Mouse (Mus musculus) forebrain, embryonic 14.5 days (tissue): ENCODE measurements around the gene Kalrn. TPM values are rescaled to one million over a fixed set of nuclear protein-coding genes. Genes with fewer than 3 reads are reported as not detected.

Experiments used
- ATAC-seq: fragments of 200-750 bp; cut with Nextera tagmentation; 2 replicates; pipeline ENCODE4 v1.8.0; 2017; ENCODE audit warnings: mild to moderate bottlenecking, moderate library complexity
- DNase-seq: peaks from one replicate; pipeline ENCODE4 v3.0.0-alpha.2; 2015; ENCODE audit warnings: low spot score
- H3K27ac ChIP-seq: fragments of 300-500 bp; sonication (generic); 2 replicates; pipeline ENCODE4 v1.5.1; 2014; ENCODE audit warnings: low read depth, mild to moderate bottlenecking, control low read depth, low read length, moderate library complexity
- H3K27me3 ChIP-seq: fragments of 300-500 bp; sonication (generic); replicated peaks from 2 replicates; pipeline ENCODE4 v1.6.1; 2014; ENCODE audit warnings: low read length, control low read depth, mixed read lengths; ENCODE audit not compliant: control insufficient read depth, insufficient read depth
- H3K36me3 ChIP-seq: fragments of 300-500 bp; sonication (generic); 2 replicates; pipeline ENCODE4 v1.6.1; 2014; ENCODE audit warnings: low read length, control low read depth; ENCODE audit not compliant: control insufficient read depth, insufficient read depth
- H3K4me1 ChIP-seq: fragments of 300-500 bp; sonication (generic); 2 replicates; pipeline ENCODE4 v1.6.1; 2014; ENCODE audit warnings: antibody characterized with exemption, low read length, control low read depth; ENCODE audit not compliant: control insufficient read depth, insufficient read depth
- H3K4me2 ChIP-seq: fragments of 300-500 bp; sonication (generic); 2 replicates; pipeline ENCODE4 v1.6.1; 2014; ENCODE audit warnings: mild to moderate bottlenecking, control low read depth, low read length
- H3K4me3 ChIP-seq: fragments of 300-500 bp; sonication (generic); 2 replicates; pipeline ENCODE4 v1.5.1; 2014; ENCODE audit warnings: low read depth, low read length, control low read depth
- H3K9ac ChIP-seq: fragments of 300-500 bp; sonication (generic); 2 replicates; pipeline ENCODE4 v1.6.1; 2014; ENCODE audit warnings: mild to moderate bottlenecking, low read length, control low read depth, moderate library complexity
- H3K9me3 ChIP-seq: fragments of 300-500 bp; sonication (generic); replicated peaks from 2 replicates; pipeline ENCODE4 v1.6.1; 2016; ENCODE audit warnings: low read length, control low read depth, mixed read lengths; ENCODE audit not compliant: control insufficient read depth
- WGBS: fragments of 180-500 bp; shearing (Covaris S2); extraction: QIAGEN DNeasy Blood & Tissue Kit; methylation state at CpG from one replicate; pipeline ENCODE4 v1.1.7; 2014; 5-methylcytosine and 5-hydroxymethylcytosine counted together
- polyA plus RNA-seq: library from polyadenylated mRNA; unstranded; fragments of >200 nt; fragmentation: Nextera tagmentation; extraction: Ambion mirVana; gene quantifications from 2 replicates; pipeline ENCODE4 v1.2.1, GENCODE M21; 2014

Kalrn gene
- polyA plus RNA-seq, 1 experiment from 2014 or later = 19.7 TPM

DNA sequence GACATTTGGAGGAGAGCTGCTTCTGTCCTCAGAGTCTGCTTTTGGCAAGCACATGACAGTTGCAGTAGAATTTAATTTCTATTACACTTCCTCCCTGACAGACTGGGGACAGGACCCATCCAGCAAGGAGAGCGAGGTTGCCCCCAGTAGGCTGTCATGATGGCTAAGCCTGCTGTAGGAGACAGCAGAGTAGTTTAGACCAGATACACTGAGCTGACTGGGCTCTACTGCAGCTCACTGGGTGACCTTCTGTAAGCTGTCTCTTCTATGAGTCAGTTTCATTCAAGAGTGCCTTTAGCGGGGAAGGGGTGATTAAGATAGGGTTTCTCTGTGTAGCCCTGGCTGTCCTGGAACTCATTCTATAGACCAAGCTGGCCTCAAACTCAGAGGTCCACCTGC, 634.2 kb downstream of the Kalrn start:
- DNase-seq (no peak), ATAC-seq (no peak)
- Histone ChIP-seq H3K4me3 (no peak overlapping the region), H3K9ac (no peak overlapping the region), H3K27me3 (no peaks in the 10 kb centered on the region), H3K36me3 (no peaks in the 10 kb centered on the region), H3K4me2 (no peak overlapping the region), H3K4me1 (peaks cover 15% of the 10 kb centered on the region), H3K9me3 (no peaks in the 10 kb centered on the region), H3K27ac (no peak overlapping the region)
- WGBS = 89% methylated on average over 2 of the region's 2 CpGs

DNA sequence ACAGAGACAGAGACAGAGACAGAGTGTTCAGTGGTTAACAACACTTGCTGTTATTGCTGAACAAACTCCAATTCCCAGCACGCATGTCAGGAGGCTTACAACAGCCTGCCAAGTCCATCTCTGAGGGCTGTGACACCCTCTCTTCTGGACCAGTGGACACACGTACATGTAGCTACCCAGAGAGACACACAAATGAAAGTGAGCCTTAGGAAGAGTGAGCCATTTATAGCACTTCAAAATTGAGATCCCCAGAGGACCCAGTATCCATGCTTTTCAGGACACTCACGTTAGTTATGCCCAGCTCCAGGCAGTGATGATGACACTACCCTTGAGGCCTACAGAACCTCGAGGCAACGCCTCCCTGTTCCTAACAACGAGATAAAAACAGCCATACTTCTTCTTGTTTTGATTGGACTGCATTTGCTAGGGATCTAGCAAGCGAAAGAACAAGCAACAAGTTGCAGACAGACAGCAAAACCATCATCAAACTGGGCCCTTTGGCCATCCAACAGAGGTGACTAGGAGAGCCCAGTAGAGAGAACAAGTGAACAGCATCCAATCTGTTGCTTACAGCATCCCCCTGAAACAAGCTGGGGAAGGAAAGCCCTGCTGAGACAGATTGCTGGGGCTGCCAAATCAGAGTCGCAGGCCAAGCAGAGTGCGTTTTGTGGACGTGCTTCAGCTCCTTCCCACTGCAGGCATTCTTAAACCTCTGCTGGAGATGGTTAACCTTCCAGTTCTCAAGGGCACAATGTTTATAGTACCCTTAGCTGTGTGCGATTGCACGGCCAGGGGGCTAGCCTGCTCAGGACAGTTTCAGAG, 634.8 kb downstream of the Kalrn start:
- no peak overlapping the region for H3K4me2 ChIP-seq
- no peak overlapping the region for H3K9ac ChIP-seq
- H3K4me1 ChIP-seq = peaks cover 18% of the 10 kb centered on the region
- no peaks in the 10 kb centered on the region for H3K36me3 ChIP-seq
- no peak overlapping the region for H3K4me3 ChIP-seq
- DNase-seq (no peak), ATAC-seq (no peak)
- no peaks in the 10 kb centered on the region for H3K9me3 ChIP-seq
- no peak overlapping the region for H3K27ac ChIP-seq
- WGBS = 82% methylated on average over 12 of the region's 12 CpGs
- no peaks in the 10 kb centered on the region for H3K27me3 ChIP-seq

DNA sequence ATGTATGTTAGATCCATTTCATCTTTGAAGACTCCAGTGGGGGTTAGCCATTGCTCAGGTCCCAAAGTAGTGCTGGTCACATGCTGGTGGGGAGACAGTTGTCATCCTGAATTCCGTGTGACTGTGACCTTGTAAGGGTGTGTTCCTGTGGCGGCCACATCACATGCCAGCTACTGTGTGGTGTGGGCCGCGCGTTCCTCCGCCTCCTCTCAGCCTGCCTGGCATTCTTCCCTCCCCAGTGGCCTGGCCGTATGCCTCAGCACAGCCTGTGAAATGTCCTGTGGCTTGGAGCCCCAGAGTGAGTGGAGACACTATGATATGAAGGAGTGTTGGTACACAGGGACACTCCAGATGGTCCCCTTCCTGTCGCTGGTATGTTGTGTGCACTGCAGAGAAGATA, 635.8 kb downstream of the Kalrn start:
- no peak for DNase-seq
- H3K27ac ChIP-seq = no peak overlapping the region
- 84% methylated on average over 8 of the region's 8 CpGs for WGBS
- no peak overlapping the region for H3K4me2 ChIP-seq
- ATAC-seq = no peak
- no peaks in the 10 kb centered on the region for H3K36me3 ChIP-seq
- H3K27me3 ChIP-seq = no peaks in the 10 kb centered on the region
- peaks cover 18% of the 10 kb centered on the region for H3K4me1 ChIP-seq
- no peaks in the 10 kb centered on the region for H3K9me3 ChIP-seq
- no peak overlapping the region for H3K9ac ChIP-seq
- H3K4me3 ChIP-seq = no peak overlapping the region

DNA sequence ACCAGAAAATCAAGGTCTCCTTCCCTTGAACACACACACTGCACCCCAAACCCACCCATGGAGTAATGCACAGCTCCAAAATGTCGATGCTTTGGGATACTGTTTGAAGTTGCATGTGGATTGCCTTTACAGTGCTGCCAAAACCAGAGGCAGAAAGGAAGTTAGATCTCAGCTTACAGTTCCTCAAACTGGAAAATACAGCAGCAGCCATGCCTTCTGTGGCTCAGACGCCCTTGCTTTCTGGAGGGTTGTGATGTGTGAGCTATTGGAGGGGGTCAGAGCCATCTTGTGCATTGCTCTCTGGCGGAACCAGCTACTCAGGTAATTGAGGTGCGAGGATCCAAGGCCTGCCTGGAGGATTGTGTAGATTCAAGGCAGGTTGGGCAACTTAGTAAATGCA, 636.4 kb downstream of the Kalrn start:
- H3K9ac ChIP-seq = no peak overlapping the region
- no peak overlapping the region for H3K27ac ChIP-seq
- no peaks in the 10 kb centered on the region for H3K36me3 ChIP-seq
- ATAC-seq (no peak), DNase-seq (no peak)
- 91% methylated on average over 4 of the region's 4 CpGs for WGBS
- peaks cover 16% of the 10 kb centered on the region for H3K4me1 ChIP-seq
- H3K27me3 ChIP-seq = no peaks in the 10 kb centered on the region
- no peak overlapping the region for H3K4me2 ChIP-seq
- H3K9me3 ChIP-seq = no peaks in the 10 kb centered on the region
- no peak overlapping the region for H3K4me3 ChIP-seq

DNA sequence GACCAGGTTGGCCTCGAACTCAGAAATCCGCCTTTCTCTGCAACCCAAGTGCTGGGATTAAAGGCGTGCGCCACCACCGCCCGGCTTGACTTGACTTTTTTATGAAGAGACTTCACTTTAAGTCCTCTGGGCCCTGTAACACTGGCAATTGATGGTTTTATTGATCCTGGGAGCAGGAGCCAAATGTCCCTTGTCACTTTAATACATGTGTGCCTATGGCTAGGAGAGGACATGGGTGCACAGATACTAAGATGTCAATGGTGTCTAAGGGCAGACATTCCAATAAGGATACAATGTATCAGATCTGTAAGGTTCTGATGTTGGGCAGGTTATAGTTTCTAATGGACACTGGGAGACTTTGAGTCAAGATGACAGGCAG, 637.9 kb downstream of the Kalrn start:
- Histone ChIP-seq H3K36me3 (no peaks in the 10 kb centered on the region), H3K9ac (no peak overlapping the region), H3K27me3 (no peaks in the 10 kb centered on the region), H3K4me1 (peaks cover 9% of the 10 kb centered on the region), H3K4me3 (no peak overlapping the region), H3K4me2 (no peak overlapping the region), H3K27ac (no peak overlapping the region), H3K9me3 (no peaks in the 10 kb centered on the region)
- DNase-seq (no peak), ATAC-seq (no peak)
- 90% methylated on average over 6 of the region's 6 CpGs for WGBS

DNA sequence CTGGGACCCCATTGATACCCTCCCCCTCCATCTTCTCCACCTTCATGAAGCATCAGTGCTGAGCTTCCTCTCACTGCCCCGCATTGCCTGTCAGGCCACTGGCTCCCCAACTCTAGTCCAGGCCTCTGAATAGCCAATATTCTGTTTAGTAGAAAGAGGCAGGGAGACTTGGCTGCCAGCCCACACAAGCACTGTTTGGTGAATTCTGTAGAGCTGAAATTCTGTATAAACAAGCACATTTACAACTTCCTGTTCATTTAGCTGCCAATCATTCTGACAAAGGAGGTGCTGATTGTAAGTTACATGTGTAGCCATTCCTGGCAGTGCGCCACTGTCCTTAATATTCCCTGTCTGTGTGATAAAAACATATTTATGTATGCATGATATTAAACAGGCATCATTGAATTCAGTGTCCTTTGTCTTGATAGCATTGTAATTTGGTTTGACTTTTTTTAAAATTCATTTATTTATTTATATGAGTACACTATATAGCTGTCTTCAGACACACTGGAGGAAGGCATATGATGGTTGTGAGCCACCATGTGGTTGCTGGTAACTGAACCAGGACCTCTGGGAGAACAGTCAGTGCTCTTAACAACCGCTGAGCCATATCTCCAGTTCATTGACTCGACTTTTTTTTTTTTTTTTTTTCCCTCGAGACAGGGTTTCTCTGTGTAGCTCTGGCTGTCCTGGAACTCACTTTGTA, 638.5 kb downstream of the Kalrn start:
- 38% methylated on average over 5 of the region's 5 CpGs for WGBS
- Histone ChIP-seq H3K27me3 (no peaks in the 10 kb centered on the region), H3K27ac (peak overlapping the region; percentile 52; the same call in 1 of the 2 replicates), H3K9me3 (no peaks in the 10 kb centered on the region), H3K9ac (no peak overlapping the region), H3K36me3 (no peaks in the 10 kb centered on the region), H3K4me3 (no peak overlapping the region), H3K4me2 (no peak overlapping the region), H3K4me1 (peaks cover 9% of the 10 kb centered on the region)
- ATAC-seq (peak; percentile 84), DNase-seq (peak; percentile 94)

DNA sequence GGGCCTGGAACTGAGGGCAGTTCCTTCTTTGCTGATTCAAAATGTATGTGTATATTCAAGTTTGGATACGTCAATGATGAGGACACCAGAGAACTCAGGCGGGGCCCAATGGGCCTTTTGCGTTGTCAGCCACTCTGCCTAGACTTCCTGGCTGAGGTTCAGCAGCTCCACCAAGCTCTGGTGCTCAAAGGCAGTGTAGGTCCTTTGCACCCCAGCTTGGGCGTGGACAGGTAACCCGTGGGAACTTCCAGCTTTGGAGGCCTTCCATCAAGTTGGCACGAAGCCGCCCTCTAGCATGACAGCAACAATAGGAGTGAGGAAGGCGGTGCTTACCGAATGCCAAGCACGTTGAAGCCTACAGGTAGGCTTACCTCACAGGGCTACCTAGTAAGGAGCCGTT, 639.9 kb downstream of the Kalrn start:
- DNase-seq (no peak), ATAC-seq (no peak)
- 94% methylated on average over 11 of the region's 11 CpGs for WGBS
- Histone ChIP-seq H3K4me3 (no peak overlapping the region), H3K4me1 (peaks cover 13% of the 10 kb centered on the region), H3K27ac (no peak overlapping the region), H3K9me3 (no peaks in the 10 kb centered on the region), H3K36me3 (no peaks in the 10 kb centered on the region), H3K4me2 (no peak overlapping the region), H3K9ac (no peak overlapping the region), H3K27me3 (no peaks in the 10 kb centered on the region)

DNA sequence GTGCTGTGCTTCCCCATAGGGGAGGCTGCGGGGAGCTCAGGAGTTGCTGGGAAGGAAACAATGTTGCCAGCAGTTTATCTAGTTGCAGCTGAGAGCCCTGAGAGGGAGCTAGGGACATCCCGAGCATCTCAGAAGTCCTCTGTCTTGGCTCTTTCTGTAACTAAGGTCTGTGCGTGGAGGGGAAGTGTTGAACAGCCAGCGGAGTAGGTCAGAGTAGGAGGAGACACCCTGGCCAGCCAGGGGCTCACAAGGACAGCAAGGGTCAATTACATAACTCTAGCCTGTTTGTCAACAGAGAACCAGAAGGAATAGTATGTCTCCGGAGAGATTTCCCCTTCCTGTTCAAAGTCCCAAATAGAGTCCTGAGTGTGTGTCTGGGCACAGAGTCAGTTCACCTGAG, 641.2 kb downstream of the Kalrn start:
- no peaks in the 10 kb centered on the region for H3K36me3 ChIP-seq
- WGBS = 67% methylated on average over 5 of the region's 5 CpGs
- DNase-seq (no peak), ATAC-seq (no peak)
- no peak overlapping the region for H3K27ac ChIP-seq
- H3K4me3 ChIP-seq = no peak overlapping the region
- no peaks in the 10 kb centered on the region for H3K9me3 ChIP-seq
- H3K4me2 ChIP-seq = no peak overlapping the region
- H3K9ac ChIP-seq = no peak overlapping the region
- no peaks in the 10 kb centered on the region for H3K27me3 ChIP-seq
- peaks cover 13% of the 10 kb centered on the region for H3K4me1 ChIP-seq

DNA sequence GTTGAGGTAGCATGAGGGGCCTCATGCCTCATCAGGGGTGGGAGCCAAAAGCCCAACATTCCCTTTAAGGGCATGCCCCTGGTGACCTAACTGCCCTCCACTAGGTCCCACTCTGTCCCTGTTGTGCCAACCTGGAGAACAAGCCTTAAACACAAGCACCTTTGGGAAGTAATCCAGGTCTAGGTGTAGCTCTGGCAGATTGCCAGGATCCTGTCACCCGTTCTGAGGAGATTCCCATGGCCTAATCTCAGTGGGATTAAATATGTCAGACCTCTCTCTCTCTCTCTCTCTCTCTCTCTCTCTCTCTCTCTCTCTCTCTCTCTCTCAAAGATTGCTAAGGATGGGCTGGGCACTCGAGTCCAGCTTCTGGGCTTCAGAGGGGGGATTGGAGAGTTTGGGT, 641.6 kb downstream of the Kalrn start:
- no peak overlapping the region for H3K4me3 ChIP-seq
- no peaks in the 10 kb centered on the region for H3K36me3 ChIP-seq
- H3K4me1 ChIP-seq = peaks cover 13% of the 10 kb centered on the region
- no peak for DNase-seq
- no peak overlapping the region for H3K27ac ChIP-seq
- WGBS = 31% methylated on average over 2 of the region's 2 CpGs
- no peaks in the 10 kb centered on the region for H3K27me3 ChIP-seq
- no peak overlapping the region for H3K9ac ChIP-seq
- no peak for ATAC-seq
- no peaks in the 10 kb centered on the region for H3K9me3 ChIP-seq
- H3K4me2 ChIP-seq = no peak overlapping the region
